Mouse (Mus musculus) limb, embryonic 11.5 days (tissue): Measurements from ENCODE around the gene Dpep3. TPM values are rescaled to one million over a fixed set of nuclear protein-coding genes. Genes with fewer than 3 reads are reported as not detected.
"Not testable (repeated sequence)": the region's sequence is repeated elsewhere in the genome, so short reads cannot be mapped to it uniquely, and the experiment has no call there.

ENCODE experiments used
- ATAC-seq: fragments of 200-750 bp; cut with Nextera tagmentation; 2 replicates; pipeline ENCODE4 v1.8.0; 2017; ENCODE audit warnings: low read depth; ENCODE audit not compliant: insufficient number of reproducible peaks, low FRiP score, low TSS enrichment
- DNase-seq: peaks from one replicate; pipeline ENCODE4 v3.0.0-alpha.2; 2015; ENCODE audit warnings: low spot score
- H3K27ac ChIP-seq: fragments of 300-500 bp; sonication (generic); replicated peaks from 2 replicates; pipeline ENCODE4 v1.5.1; 2014; ENCODE audit warnings: low read depth, mild to moderate bottlenecking, low read length
- H3K27me3 ChIP-seq: fragments of 300-500 bp; sonication (generic); 2 replicates; pipeline ENCODE4 v1.6.1; 2014; ENCODE audit warnings: mild to moderate bottlenecking, low read length, mixed read lengths; ENCODE audit not compliant: control insufficient read depth, insufficient read depth
- H3K36me3 ChIP-seq: fragments of 300-500 bp; sonication (generic); 2 replicates; pipeline ENCODE4 v1.6.1; 2014; ENCODE audit warnings: mild to moderate bottlenecking, low read length, moderate library complexity, mixed read lengths; ENCODE audit not compliant: control insufficient read depth, insufficient read depth
- H3K4me1 ChIP-seq: fragments of 300-500 bp; sonication (generic); 2 replicates; pipeline ENCODE4 v1.6.1; 2014; ENCODE audit warnings: low read length, mixed read lengths; ENCODE audit not compliant: control insufficient read depth, insufficient read depth
- H3K4me2 ChIP-seq: fragments of 300-500 bp; sonication (generic); 2 replicates; pipeline ENCODE4 v1.6.1; 2014; ENCODE audit warnings: low read depth, mild to moderate bottlenecking, moderate library complexity; ENCODE audit not compliant: severe bottlenecking
- H3K4me3 ChIP-seq: fragments of 300-500 bp; sonication (generic); 2 replicates; pipeline ENCODE4 v1.5.1; 2014; ENCODE audit warnings: low read depth, low read length
- H3K9ac ChIP-seq: fragments of 300-500 bp; sonication (generic); 2 replicates; pipeline ENCODE4 v1.6.1; 2014; ENCODE audit warnings: mild to moderate bottlenecking, low read length
- H3K9me3 ChIP-seq: fragments of 300-500 bp; sonication (generic); 2 replicates; pipeline ENCODE4 v1.6.1; 2016; ENCODE audit warnings: low read length; ENCODE audit not compliant: control insufficient read depth
- WGBS: fragments of 180-500 bp; shearing (Covaris S2); extraction: QIAGEN DNeasy Blood & Tissue Kit; methylation state at CpG from one replicate; pipeline ENCODE4 v1.1.7; 2014; 5-methylcytosine and 5-hydroxymethylcytosine counted together
- polyA plus RNA-seq: library from polyadenylated mRNA; unstranded; fragments of >200 nt; fragmentation: Nextera tagmentation; extraction: Ambion mirVana; gene quantifications from 2 replicates; pipeline ENCODE4 v1.2.1, GENCODE M21; 2014

Dpep3 gene
- polyA plus RNA-seq, 1 experiment from 2014 or later: not detected

GRCm38 (mm10) chr8:105993226-105993625 is 14.0 kb upstream of the Dpep3 start:
- Histone ChIP-seq H3K9me3 (no peaks in the 10 kb centered on the region), H3K9ac (no peak overlapping the region), H3K27me3 (no peaks in the 10 kb centered on the region), H3K36me3 (no peaks in the 10 kb centered on the region), H3K4me2 (no peak overlapping the region), H3K4me1 (no peaks in the 10 kb centered on the region), H3K4me3 (no peak overlapping the region), H3K27ac (no peak overlapping the region)
- WGBS: 62% methylated on average over 4 of the region's 4 CpGs
- ATAC-seq (no peak), DNase-seq (no peak)

DNA sequence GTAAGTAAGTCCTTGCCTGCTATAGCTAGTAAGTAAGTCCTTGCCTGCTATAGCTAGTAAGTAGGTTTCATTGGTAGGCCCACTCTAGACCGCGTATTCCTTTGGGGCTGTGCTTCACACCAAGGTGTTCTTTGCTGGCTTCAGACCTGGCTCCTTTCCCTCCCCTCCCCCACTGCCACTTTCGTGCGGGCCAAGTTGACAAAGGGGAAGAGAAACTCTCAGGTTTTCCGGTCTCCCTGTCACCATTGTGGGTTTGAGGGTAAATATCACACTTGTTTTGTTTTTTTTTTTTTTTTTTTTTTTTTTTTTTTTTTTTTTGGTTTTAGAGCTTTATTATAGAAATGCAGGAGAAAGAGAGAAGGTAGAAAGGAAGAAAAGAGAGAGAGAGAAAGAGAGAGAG is 13.3 kb upstream of the Dpep3 start:
- Histone ChIP-seq H3K27ac (no peak overlapping the region), H3K9me3 (no peaks in the 10 kb centered on the region), H3K36me3 (no peaks in the 10 kb centered on the region), H3K9ac (no peak overlapping the region), H3K4me3 (no peak overlapping the region), H3K27me3 (no peaks in the 10 kb centered on the region), H3K4me1 (no peaks in the 10 kb centered on the region), H3K4me2 (no peak overlapping the region)
- no peak for DNase-seq
- ATAC-seq: no peak
- WGBS: 60% methylated on average over 5 of the region's 5 CpGs

DNA sequence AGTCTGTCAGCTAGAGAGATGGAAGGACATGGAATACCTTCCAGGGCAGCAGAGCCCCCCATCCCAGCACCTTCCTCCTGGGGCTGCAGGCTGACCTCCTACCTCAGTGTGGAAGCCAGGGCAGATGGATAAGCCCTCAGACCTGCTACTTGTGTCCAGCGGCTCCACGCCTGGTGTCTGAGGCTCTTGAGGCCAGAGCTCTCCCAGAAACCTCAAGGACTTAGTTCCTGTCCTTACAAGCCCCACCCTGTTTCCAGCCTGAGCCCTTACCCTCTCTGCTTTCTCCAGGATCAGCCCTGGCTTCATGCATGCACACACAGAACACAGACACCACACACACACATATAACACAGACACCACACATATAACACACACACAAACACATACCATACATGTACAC is 12.3 kb upstream of the Dpep3 start:
- H3K9ac ChIP-seq: no peak overlapping the region
- no peak overlapping the region for H3K27ac ChIP-seq

GRCm38 (mm10) chr8:105990856-105991387 is 11.7 kb upstream of the Dpep3 start, which contains the start of gene Dus2:
TSS of gene Dus2 (plus strand) at chr8:105991337.
- H3K9ac ChIP-seq: 0 out of 2 replicates have a peak within 1 kb of the TSS, but pooled peaks have one; percentile 30
- no peaks in the 10 kb centered on the region for H3K27me3 ChIP-seq
- H3K9me3 ChIP-seq: no peaks in the 10 kb centered on the region
- no peak within 1 kb of the TSS for H3K27ac ChIP-seq
- no peaks in the 10 kb centered on the region for H3K4me1 ChIP-seq
- no peak within 1 kb of the TSS for H3K4me3 ChIP-seq
- WGBS: 10% methylated on average over 15 of the region's 15 CpGs
- no peak within 1 kb of the TSS; the same call in 1 of the 2 replicates for H3K4me2 ChIP-seq
- ATAC-seq: 0 out of 2 replicates have a peak, but pooled peaks have one; percentile 54
- no peaks in the 10 kb centered on the region for H3K36me3 ChIP-seq
- DNase-seq: peak; percentile 91

More for the DNA sequence above, 12.3 kb upstream of the Dpep3 start:
- no peaks in the 10 kb centered on the region for H3K36me3 ChIP-seq
- H3K27me3 ChIP-seq: no peaks in the 10 kb centered on the region
- H3K9me3 ChIP-seq: no peaks in the 10 kb centered on the region
- H3K4me1 ChIP-seq: no peaks in the 10 kb centered on the region
- no peak for ATAC-seq
- no peak overlapping the region for H3K4me3 ChIP-seq
- WGBS: 95% methylated on average over 2 of the region's 2 CpGs
- H3K4me2 ChIP-seq: no peak overlapping the region
- no peak for DNase-seq

DNA sequence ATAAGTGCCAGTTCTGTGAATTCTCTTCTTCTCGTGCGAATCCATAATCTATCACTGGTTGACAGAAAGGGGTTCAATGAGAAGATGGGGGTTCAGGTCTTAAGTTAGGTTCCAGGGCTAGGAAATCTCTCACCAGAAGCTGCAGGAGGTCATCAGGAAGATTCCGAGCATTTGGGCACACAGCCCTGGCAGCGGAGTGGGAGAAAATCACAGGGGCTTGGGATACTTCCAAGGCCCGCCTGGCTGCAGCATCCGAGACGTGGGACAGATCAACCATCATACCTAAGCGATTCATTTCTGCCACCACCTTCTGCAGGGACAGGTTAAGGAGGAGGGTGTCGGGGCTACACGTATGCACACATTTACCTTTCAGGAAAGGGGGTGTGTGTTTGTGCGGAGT is 9.3 kb upstream of the Dpep3 start:
- Histone ChIP-seq H3K9me3 (no peaks in the 10 kb centered on the region), H3K36me3 (no peaks in the 10 kb centered on the region), H3K4me2 (no peak overlapping the region), H3K4me3 (no peak overlapping the region), H3K9ac (no peak overlapping the region), H3K27me3 (no peaks in the 10 kb centered on the region), H3K27ac (no peak overlapping the region), H3K4me1 (no peaks in the 10 kb centered on the region)
- no peak for DNase-seq
- 88% methylated on average over 11 of the region's 11 CpGs for WGBS
- no peak for ATAC-seq

DNA sequence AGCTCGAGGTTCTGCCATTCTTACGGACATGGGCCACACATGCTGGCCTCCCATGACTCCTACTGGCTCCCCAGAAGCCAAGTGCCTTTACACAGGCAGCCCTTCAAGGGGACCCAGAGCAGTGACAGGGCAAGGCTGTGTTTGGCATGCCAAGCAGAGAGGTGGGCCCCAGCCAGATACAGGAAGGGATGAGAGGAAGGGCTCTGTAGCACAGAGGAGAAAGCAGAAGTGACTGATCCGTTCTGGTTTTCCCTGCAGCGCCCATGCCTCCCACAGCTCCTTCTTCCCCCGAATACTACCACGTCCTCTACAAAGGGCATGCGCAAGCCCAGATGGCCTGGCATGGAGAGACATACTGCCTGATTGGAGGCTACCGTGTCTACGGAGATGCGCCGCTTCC is 4.2 kb upstream of the Dpep3 start:
- not testable (repeated sequence) for H3K36me3 ChIP-seq, H3K4me2 ChIP-seq, DNase-seq, ATAC-seq, H3K27ac ChIP-seq, H3K9ac ChIP-seq, H3K9me3 ChIP-seq, H3K27me3 ChIP-seq, H3K4me3 ChIP-seq, H3K4me1 ChIP-seq
- WGBS: 81% methylated on average over 11 of the region's 11 CpGs

DNA sequence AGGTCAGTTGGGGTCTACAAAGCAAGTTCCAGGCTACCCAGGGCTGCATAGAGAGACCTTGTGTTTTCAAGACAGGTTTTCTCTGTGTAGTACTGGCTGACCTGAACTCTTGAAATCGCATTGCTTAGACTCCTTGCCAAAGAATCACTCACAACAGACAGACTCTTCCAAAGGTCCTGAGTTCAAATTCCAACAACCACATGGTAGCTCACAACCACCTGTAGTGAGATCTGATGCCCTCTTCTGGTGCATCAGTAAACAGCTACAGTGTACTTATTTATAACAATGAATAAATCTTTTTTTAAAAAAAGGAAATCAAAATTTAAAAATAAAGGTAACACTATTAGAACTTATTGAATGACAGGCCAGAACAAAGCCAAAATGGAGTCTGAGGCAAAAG is 1.9 kb upstream of the Dpep3 start:
- WGBS: 90% methylated on average over 1 of the region's 1 CpGs
- DNase-seq: no peak

GRCm38 (mm10) chr8:105975363-105975762 is 3.9 kb downstream of the Dpep3 start:
- no peak overlapping the region for H3K4me3 ChIP-seq
- WGBS: 66% methylated on average over 7 of the region's 7 CpGs
- H3K27ac ChIP-seq: no peak overlapping the region
- no peaks in the 10 kb centered on the region for H3K4me1 ChIP-seq
- H3K9ac ChIP-seq: no peak overlapping the region
- ATAC-seq: no peak
- H3K27me3 ChIP-seq: no peaks in the 10 kb centered on the region
- H3K4me2 ChIP-seq: no peak overlapping the region
- no peaks in the 10 kb centered on the region for H3K9me3 ChIP-seq
- H3K36me3 ChIP-seq: no peaks in the 10 kb centered on the region
- DNase-seq: no peak

More for the DNA sequence above, 1.9 kb upstream of the Dpep3 start:
- H3K36me3 ChIP-seq: no peaks in the 10 kb centered on the region
- no peak overlapping the region for H3K4me2 ChIP-seq
- H3K4me3 ChIP-seq: no peak overlapping the region
- ATAC-seq: no peak
- no peaks in the 10 kb centered on the region for H3K9me3 ChIP-seq
- H3K4me1 ChIP-seq: no peaks in the 10 kb centered on the region
- H3K27me3 ChIP-seq: no peaks in the 10 kb centered on the region
- H3K9ac ChIP-seq: no peak overlapping the region
- no peak overlapping the region for H3K27ac ChIP-seq
